Mouse (Mus musculus) layer of hippocampus, postnatal 36 days (tissue): Measurements from ENCODE around the gene Tjp2. TPM values are rescaled to one million over a fixed set of nuclear protein-coding genes. Genes with fewer than 3 reads are reported as not detected.
"Not testable (repeated sequence)": the region's sequence is repeated elsewhere in the genome, so short reads cannot be mapped to it uniquely, and the experiment has no call there.

Source experiments
- DNase-seq, 2 experiments: peaks; one replicate each; pipeline ENCODE4 v3.0.0; 2022
- total RNA-seq, 2 experiments: library from RNA; stranded (reverse); gene quantifications; 2 replicates each; pipeline ENCODE4 v1.2.3; 2021

The Tjp2 gene
- total RNA-seq, 2 experiments from 2014 or later = 18.7 to 19.6 TPM

GRCm38 (mm10) chr19:24220795-24221445 is 3.9 kb downstream of the Tjp2 start:
- DNase-seq = no peak

GRCm38 (mm10) chr19:24219011-24219410 is 5.8 kb downstream of the Tjp2 start:
- DNase-seq = no peak

GRCm38 (mm10) chr19:24218291-24218690 is 6.5 kb downstream of the Tjp2 start:
- DNase-seq = no peak

- DNase-seq = no peak
Observed at GRCm38 (mm10) chr19:24217851-24218250, 7.0 kb downstream of the Tjp2 start.

GRCm38 (mm10) chr19:24216771-24217170 is 8.1 kb downstream of the Tjp2 start:
- no peak for DNase-seq

- no peak for DNase-seq
Observed at GRCm38 (mm10) chr19:24214939-24215338, 9.9 kb downstream of the Tjp2 start.

GRCm38 (mm10) chr19:24213299-24213698 is 11.5 kb downstream of the Tjp2 start:
- no peak for DNase-seq

GRCm38 (mm10) chr19:24212552-24213249 is 12.1 kb downstream of the Tjp2 start:
- no peak for DNase-seq

GRCm38 (mm10) chr19:24211168-24211567 is 13.7 kb downstream of the Tjp2 start:
- DNase-seq = no peak

GRCm38 (mm10) chr19:24209516-24209915 is 15.3 kb downstream of the Tjp2 start:
- DNase-seq = no peak

GRCm38 (mm10) chr19:24207967-24208366 is 16.9 kb downstream of the Tjp2 start:
- DNase-seq = no peak

- no peak for DNase-seq
Observed at GRCm38 (mm10) chr19:24205001-24205400, 19.8 kb downstream of the Tjp2 start.

GRCm38 (mm10) chr19:24201848-24202247 is 23.0 kb downstream of the Tjp2 start:
- DNase-seq = no peak

- DNase-seq = no peak
Observed at GRCm38 (mm10) chr19:24200566-24200965, 24.3 kb downstream of the Tjp2 start.

GRCm38 (mm10) chr19:24198676-24199303 is 26.0 kb downstream of the Tjp2 start:
- DNase-seq = no peak

- no peak for DNase-seq
Observed at GRCm38 (mm10) chr19:24197338-24197737, 27.5 kb downstream of the Tjp2 start.

- DNase-seq = no peak
Observed at GRCm38 (mm10) chr19:24195224-24195623, 29.6 kb downstream of the Tjp2 start.

- no peak for DNase-seq
Observed at GRCm38 (mm10) chr19:24194216-24194615, 30.6 kb downstream of the Tjp2 start.

GRCm38 (mm10) chr19:24192946-24193345 is 31.9 kb downstream of the Tjp2 start:
- no peak for DNase-seq

GRCm38 (mm10) chr19:24187791-24188190 is 37.0 kb downstream of the Tjp2 start:
- no peak for DNase-seq

GRCm38 (mm10) chr19:24187358-24187757 is 37.5 kb downstream of the Tjp2 start:
- not testable (repeated sequence) for DNase-seq

GRCm38 (mm10) chr19:24183680-24184235 is 41.1 kb downstream of the Tjp2 start:
- no peak for DNase-seq

- DNase-seq = no peak
Observed at GRCm38 (mm10) chr19:24180415-24180814, 44.4 kb downstream of the Tjp2 start.
